8 mouse cellular contexts compared by ENCODE assay signal in the genomic region with DNA sequence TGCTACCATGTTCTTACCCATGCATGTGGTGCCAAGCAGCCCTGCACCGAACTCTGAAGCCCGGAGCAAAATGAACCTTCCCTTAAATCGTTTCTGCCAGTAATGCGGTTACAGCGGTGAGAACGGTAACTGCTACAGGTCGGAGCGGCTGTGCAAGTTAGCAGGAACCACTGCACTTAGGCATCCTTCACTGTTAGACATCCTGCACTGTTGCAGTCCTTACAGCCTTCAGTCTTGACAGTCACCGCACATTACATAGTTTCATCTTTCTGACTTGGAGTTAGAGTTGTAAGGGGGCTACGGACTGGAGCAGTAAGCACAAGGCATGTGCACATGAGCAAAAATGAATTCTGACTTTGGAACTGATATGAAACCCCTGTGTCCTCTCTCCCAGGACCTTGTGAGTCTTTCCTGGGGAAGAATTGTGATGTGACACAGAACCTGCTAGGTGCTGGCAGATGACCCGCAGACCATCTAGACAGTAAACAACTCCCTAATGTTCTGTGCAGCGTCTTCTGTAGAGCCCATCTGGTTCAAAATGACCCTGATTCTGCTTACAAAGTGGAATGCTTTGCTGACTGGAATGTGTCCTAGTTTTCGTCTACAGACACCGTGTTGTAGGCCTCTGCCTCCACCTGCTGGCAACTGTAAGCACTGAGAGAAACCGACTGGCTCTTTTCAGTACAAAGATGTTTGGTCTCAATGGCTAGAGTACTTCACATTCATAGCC.
DNase-seq lines count a peak whose midpoint lies in the region; ATAC-seq lines count a peak whose summit lies in the region.

No protein-coding gene starts in this region.

- peak overlapping the region; percentile 29; the same call in 1 of the 2 replicates for H3K9ac ChIP-seq in forebrain, embryonic 14.5 days (ENCODE audit: low read length)
- H3K9ac ChIP-seq in hindbrain, embryonic 16.5 days (ENCODE audit: low read depth, low read length), result peak overlapping the region; percentile 25; the same call in 1 of the 2 replicates

- H3K27me3 ChIP-seq in forebrain, embryonic 14.5 days (replicated peaks; ENCODE audit: control insufficient read depth, insufficient read depth, low read length), result no peaks in the 10 kb centered on the region
- H3K27me3 ChIP-seq in hindbrain, embryonic 16.5 days (replicated peaks; ENCODE audit: control insufficient read depth, insufficient read depth, low read length), result no peaks in the 10 kb centered on the region

- no peaks in the 10 kb centered on the region for H3K9me3 ChIP-seq in forebrain, embryonic 14.5 days (replicated peaks; ENCODE audit: control insufficient read depth, low read length)
- no peaks in the 10 kb centered on the region for H3K9me3 ChIP-seq in hindbrain, embryonic 16.5 days (ENCODE audit: control insufficient read depth, low read length)

- no peak overlapping the region for H3K4me3 ChIP-seq in forebrain, embryonic 14.5 days (ENCODE audit: low read depth, low read length)
- H3K4me3 ChIP-seq in hindbrain, embryonic 16.5 days (ENCODE audit: low read length), result no peak overlapping the region

- H3K4me1 ChIP-seq in forebrain, embryonic 14.5 days (ENCODE audit: control insufficient read depth, insufficient read depth, low read length), result peaks cover 7% of the 10 kb centered on the region
- H3K4me1 ChIP-seq in hindbrain, embryonic 16.5 days (ENCODE audit: control insufficient read depth, insufficient read depth, low read depth, low read length), result peaks cover 2% of the 10 kb centered on the region; the same call in 1 of the 2 replicates

- H3K36me3 ChIP-seq in forebrain, embryonic 14.5 days (ENCODE audit: control insufficient read depth, insufficient read depth, low read length), result no peaks in the 10 kb centered on the region
- no peaks in the 10 kb centered on the region for H3K36me3 ChIP-seq in hindbrain, embryonic 16.5 days (ENCODE audit: control insufficient read depth, insufficient read depth, low read length)

- no peak overlapping the region for H3K27ac ChIP-seq in forebrain, embryonic 14.5 days (ENCODE audit: low read depth, low read length)
- no peak overlapping the region for H3K27ac ChIP-seq in hindbrain, embryonic 16.5 days (ENCODE audit: low read depth, low read length)

- ATAC-seq in forebrain, embryonic 14.5 days, result peak; percentile 74
- peak; percentile 95 for ATAC-seq in hindbrain, embryonic 16.5 days
- ATAC-seq in megakaryocyte progenitor cell, adult 5-6 weeks (replicated peaks; ENCODE audit: poor library complexity), result peak; percentile 63
- ATAC-seq in activated CD4-positive, CD25-positive, alpha-beta regulatory T cell, adult 4 months, result no peak

- 63% methylated on average over 15 of the region's 15 CpGs for WGBS in forebrain, embryonic 14.5 days
- WGBS in hindbrain, embryonic 16.5 days, result 62% methylated on average over 15 of the region's 15 CpGs

- peak; percentile 89 for DNase-seq in NIH3T3 (ENCODE audit: low read depth)
- peak; percentile 58 for DNase-seq in cerebellum, adult 11 months
- peak; percentile 92 for DNase-seq in forebrain, embryonic 14.5 days (ENCODE audit: low spot score)
- DNase-seq in layer of hippocampus, postnatal 36 days, result peak; percentile 69 to 74
- peak; percentile 76 for DNase-seq in right cerebral cortex, postnatal 4 days

- no peak overlapping the region for H3K4me2 ChIP-seq in forebrain, embryonic 14.5 days (ENCODE audit: low read length)
- 0 out of 2 replicates have a peak overlapping the region, but pooled peaks have one; percentile 22 for H3K4me2 ChIP-seq in hindbrain, embryonic 16.5 days (ENCODE audit: low read length)
